Mouse (Mus musculus) T-cell, adult 2 months (primary cell): ENCODE measurements around the gene Fbxo10.
A peak's percentile ranks its signal among the peaks of the same experiment; 100 is the strongest.
"Not testable (repeated sequence)": the region's sequence is repeated elsewhere in the genome, so short reads cannot be mapped to it uniquely, and the experiment has no call there.

ENCODE experiments used
- DNase-seq: peaks from one replicate; pipeline ENCODE4 v3.0.0; 2022; ENCODE audit warnings: low spot score

Fbxo10 gene

GRCm38 (mm10) chr4:45047286-45047887 lies 37.0 kb downstream of the Fbxo10 start:
- DNase-seq, result no peak

- no peak for DNase-seq
Measured at GRCm38 (mm10) chr4:45046679-45047078, 37.7 kb downstream of the Fbxo10 start.

DNA sequence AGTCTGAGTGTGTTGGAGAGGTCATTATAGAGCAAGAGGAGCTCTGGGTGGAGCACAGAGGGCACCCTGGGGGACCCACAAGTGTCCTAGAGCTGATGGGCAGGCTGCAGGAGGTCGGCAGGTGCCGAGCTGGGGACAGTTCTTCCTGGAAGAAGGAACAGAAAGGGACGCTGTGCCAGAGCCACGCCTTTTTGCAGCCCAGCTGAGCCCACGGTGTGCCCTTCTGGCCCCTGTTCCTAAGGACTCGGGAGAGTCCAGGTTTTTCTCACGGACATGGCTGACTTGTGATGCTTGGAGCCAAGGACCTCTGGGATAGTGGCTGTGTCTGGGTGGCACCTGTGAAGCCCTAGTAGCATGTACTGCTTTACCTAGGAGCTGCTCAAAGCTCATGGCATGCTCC lies 43.6 kb downstream of the Fbxo10 start:
- DNase-seq, result no peak

DNA sequence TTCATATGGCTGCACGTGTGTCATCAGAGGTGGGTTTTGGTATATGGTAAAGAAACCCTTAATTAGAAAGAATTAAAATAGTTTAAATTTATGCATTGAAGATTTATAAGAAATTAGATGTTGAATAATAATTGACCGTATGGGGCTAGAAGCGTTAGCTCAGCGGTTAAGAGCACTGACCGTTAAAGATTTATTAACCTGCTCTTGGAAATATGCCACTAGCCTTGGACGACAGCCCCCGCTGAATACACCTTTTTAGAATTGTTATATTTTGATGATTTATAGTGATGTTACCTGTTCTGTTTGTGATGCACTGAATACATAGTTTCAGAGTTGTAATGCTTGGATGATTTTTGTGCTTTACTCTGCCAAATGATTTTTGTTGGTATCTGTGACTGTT lies 44.9 kb downstream of the Fbxo10 start:
- DNase-seq, result not testable (repeated sequence)

DNA sequence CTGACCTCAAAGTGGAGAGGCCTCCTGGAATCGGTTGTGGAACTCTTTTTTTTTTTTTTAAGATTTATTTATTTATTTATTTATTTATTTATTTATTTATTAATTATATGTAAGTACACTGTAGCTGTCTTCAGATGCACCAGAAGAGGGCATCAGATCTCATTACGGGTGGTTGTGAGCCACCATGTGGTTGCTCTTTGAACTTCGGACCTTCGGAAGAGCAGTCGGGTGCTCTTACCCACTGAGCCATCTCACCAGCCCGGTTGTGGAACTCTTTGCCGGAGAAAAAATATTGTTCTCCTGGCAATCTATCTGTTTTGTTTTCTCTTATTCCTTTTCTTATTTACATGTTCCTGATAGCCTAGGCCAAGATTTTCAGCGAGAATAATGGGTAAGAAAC lies 45.5 kb downstream of the Fbxo10 start:
- DNase-seq, result not testable (repeated sequence)

DNA sequence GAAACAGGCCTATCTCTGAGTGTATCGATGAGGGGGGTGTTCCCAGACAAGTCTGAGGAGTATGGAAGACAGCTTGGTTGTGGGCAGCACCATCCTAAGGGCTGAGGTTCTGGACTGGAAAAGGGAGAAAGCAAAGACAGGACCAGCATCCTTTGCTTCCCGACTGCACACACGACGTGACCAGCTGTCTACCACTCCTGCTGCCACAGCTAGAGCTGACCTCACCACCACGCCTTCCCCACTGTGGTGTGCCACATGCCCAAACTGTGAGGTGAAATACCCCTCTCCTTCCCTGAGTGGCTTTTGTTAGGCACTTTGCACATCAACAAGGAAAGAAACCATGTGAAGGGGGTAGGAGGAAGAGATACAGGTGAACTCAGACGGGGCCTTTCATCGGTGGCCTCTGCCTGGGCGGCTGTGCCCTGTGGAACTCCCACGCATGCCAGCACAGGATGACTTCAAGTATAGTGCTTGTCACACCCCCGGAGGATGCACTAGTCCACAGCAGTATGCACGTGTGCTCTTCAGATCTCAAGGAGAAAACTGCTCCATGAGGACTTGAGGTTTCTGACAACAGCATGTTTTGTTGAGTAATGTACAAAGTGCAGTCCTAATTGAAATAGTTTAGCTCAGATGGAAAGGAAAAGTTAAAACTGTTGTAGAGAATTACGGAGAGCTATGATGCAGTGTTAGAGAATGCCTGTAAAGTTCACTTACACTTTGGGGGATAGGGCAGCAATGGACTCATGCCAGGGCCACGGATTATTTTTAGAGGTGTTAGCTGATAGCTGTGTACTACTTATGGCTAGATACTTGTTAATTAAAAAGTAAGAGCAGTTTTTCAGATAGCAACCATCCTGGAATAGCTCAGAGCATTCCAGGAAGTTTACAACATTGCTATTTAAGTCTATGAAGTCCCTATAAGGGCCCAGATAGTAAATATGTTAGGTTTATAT lies 46.7 kb downstream of the Fbxo10 start:
- no peak for DNase-seq

DNA sequence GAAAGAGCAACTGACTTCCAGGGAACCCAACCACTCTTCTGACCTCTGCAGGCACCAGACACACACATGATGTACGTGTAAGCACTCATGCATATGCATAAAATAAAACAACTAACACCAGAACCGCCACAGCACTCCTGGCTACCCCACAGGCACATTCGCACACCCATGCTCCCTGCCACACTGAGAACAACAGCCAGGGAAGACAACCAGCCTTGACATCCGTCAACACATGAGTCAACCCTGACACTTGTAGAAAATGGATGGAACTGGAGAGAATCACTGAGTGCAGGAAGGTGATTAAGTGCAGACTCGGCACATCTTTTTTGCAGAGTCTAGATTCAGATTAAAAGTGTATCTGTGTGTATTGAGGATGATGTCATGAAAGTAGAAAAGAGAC lies 47.8 kb downstream of the Fbxo10 start:
- DNase-seq, result no peak

DNA sequence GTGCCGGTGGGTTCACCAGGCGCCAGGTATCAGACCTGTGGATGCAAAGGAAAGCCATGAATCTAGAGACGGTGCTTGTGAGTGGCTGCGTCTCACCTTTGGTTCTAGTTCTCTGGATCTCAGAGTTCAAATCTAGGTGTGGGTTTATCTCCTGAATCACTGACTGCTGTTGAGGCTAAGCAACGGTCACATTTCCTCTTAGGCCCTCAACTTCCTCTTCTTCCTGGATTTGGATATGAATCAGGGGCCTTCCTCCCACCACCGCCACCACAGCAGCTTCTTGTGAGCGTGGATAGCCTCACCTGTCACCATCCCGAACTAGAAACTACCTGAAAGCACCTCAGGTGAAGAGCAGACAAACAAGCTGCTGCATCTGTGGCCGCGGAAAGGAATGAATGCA lies 48.4 kb downstream of the Fbxo10 start:
- DNase-seq, result no peak

DNA sequence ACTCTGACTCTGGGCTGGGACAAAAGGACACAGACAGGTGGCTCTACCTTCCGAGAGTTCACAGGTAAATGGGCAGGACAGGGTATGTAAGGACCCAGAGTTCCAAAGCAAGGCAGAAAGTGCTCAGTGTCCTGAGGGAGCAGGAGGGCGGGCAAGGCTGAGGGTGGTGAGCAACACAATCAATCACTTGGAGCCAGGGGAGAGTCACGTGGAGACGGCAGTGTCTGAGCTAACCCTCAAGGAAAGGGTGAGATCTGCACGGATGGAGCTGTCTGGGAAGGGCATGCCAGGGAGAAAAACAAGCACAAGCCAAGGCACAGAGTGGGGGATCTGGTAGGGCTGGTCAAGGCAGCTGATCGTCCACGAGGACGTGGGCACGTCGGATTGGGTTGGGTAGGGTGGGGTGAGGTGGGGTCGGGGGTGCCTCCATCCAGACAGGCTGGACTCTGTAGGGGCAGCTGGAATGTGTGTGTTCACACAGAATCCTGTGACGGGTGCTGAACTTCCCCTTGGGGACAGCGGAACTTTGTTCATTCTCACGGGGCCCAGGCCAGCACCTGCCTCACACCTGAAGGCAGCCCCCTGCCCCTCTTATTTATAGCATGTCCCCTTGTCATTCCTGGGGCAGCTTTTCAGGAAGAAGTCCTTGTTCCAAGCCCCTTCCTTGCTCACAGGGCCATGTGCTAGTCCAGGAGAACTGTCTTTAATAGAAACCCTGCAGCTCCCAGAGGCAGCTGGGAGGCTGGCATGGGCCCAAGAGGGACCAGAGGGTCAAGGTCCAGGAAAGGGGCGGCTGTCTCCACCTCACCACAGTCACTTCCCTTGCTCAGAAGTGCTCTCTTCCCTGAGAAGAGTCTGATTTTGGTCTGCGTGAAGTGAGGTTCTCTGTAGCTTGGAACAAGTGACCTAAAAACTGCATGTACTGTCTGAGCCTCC lies 49.4 kb downstream of the Fbxo10 start:
- DNase-seq, result no peak

GRCm38 (mm10) chr4:45032586-45032985 lies 51.8 kb downstream of the Fbxo10 start:
- DNase-seq, result no peak

DNA sequence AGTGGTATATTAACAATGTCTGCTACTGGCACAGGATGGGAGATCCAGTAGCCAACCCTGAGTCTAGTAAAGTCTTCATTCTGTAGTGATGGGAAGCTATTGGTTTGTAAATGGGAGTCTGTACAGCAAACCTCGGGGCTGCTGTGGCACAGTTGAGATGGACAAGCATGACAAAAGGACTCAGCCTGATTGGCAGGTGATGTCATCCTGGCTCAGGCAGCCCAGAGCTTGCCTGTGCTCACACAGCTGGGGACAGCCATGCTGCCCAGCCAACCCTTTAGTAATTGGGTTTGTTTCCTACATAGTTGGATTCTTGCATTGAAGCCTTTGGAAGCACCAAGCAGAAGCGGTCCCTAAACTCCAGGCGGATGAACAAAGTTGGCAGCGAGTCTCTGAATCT lies 57.9 kb downstream of the Fbxo10 start:
- no peak for DNase-seq

GRCm38 (mm10) chr4:45019009-45019408 lies 65.4 kb downstream of the Fbxo10 start:
- no peak for DNase-seq

DNA sequence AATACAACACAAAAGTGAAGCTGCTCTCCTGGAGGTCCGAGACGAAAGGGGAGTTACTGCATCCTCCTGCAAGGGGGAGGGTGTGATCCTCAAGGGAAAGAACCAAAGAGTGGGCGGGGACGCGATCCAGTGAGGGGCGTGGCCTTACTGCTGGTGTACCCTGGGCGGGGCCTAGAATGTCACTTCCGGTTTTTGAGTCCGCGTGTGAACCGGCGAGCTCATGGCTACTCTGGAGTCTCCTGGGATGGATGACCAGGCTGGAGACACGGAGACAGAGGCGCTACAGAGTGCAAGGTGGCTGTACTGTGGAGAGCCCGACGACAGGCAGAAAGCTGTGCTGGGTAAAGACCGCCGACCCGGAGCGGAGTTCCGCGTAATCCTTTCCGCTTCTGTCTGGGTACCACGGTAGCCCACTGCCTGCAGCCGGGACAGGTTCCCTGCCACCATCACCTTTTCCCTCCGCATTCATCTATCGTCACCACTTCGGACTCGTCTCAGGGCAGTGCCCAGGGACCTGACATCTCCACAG lies 65.9 kb downstream of the Fbxo10 start, which contains the start of gene Polr1e:
TSS of gene Polr1e (plus strand) at position 132 of the 529 bp plus-strand sequence.
- DNase-seq, result peak; percentile 88

GRCm38 (mm10) chr4:45015615-45016014 lies 68.8 kb downstream of the Fbxo10 start:
- peak; percentile 42 for DNase-seq

DNA sequence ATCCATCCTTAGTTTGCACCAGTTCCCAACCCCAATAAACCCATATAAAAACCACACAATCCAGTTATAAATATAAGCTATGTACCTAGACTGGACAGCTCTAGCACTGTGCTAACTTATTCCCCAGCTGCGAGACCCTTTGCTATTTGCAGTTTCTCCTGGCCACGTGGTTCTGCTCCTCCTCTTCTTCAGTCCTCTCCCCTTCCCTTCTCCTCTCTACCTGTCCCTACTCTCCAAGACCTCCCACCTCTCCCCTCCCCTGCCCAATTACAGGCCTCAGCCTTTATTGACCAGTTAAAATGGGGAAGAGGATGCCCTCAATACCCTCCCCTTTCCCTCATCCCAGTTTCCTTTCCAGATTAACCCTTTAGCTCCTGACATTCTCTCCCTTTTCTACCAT lies 70.9 kb downstream of the Fbxo10 start:
- DNase-seq, result no peak

DNA sequence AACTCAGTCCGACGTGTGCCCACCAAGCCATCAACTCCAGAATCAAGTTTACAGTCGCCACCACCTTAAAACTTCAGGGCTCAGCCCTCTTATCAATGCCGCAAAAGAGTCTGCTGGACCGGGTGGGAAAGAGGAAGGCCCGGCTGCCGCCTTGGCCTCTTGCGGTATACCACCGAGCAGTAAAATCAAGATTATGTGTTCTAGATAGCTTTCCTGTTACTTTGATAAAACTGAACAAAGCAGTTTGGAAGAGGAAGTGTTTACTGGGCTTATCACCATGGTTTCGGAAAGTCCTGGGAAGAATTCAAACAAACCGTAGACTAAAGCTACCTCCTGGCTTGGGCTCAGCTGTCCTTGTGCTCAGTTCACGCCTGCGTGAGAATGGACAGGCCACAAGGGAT lies 71.4 kb downstream of the Fbxo10 start:
- DNase-seq, result no peak

DNA sequence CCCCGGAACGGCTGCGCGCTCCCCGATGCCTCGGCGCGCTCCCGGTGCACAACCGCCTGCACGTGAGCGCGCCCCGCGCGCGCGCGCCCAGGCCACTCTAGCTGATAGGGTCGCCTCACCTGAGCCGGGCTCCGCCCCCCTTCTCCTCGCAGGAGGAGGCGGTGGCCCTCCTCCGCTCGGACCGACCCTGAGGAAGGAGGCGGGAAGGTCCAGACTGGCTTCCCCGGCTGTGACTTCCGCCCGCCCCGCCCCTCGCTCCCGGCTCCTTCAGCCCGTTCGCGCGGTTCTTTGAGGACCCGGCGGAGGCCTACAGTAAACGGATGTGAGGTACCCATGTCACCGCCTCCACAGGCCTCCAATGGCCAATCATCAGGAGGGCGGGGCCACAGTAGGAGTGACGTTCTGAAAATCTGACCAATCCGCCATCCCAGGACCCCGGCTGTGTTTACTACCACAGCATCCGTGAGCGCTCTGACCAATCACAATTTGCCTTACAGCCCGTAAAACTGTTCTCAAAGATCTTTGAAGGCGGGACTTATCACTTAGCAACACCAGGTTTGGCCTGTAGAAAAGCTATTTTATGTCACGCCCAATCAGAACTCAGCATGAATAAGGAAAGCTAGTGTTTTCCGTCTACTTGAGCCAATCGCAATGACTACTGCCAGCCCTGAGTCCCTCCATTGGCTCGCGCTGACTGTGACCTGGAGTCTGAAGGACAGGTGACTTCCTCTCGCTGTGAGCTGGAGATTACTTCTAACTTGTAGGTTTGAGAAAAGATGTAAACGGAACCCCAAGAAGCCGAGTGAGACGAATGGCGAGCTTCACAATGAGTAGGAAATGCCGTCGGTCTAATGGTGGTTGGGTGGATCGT lies 72.1 kb downstream of the Fbxo10 start, which contains the start of gene Zbtb5:
TSS of gene Zbtb5 (minus strand) at position 308 of the 871 bp plus-strand sequence.
- DNase-seq, result peak; percentile 100

- DNase-seq, result peak; percentile 38
Measured at GRCm38 (mm10) chr4:45011581-45012104, 72.8 kb downstream of the Fbxo10 start.

GRCm38 (mm10) chr4:45010806-45011415 lies 73.5 kb downstream of the Fbxo10 start:
- no peak for DNase-seq

DNA sequence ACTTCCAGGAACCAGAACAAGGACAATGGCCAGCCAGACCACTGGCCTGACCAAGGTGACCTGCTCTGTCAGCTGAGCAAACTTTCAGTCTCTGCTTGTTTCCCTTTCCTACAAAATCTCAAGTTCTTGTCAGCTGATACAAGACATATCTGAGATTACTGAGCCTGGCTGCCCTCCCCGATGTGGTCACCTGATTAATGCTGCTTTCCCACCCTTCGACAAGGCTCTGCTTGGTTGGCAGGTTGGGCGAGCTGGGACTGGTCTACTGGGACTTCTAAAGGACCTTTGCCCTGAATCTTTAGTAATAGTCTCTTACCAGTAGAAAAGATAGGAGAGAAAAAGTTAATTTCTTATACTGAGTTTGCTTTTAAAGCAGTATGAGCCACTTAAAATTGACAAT lies 79.0 kb downstream of the Fbxo10 start:
- DNase-seq, result no peak
